Mouse (Mus musculus) monocyte, adult 2 months (primary cell): Measurements from ENCODE around the gene Ahsa1.
"Not testable (repeated sequence)": the region's sequence is repeated elsewhere in the genome, so short reads cannot be mapped to it uniquely, and the experiment has no call there.

ENCODE experiments used
- DNase-seq, 2 experiments: peaks; one replicate each; pipeline ENCODE4 v3.0.0; 2022; ENCODE audit warnings: low spot score in 2 of 2, low read depth in 1 of 2

Gene Ahsa1

DNA sequence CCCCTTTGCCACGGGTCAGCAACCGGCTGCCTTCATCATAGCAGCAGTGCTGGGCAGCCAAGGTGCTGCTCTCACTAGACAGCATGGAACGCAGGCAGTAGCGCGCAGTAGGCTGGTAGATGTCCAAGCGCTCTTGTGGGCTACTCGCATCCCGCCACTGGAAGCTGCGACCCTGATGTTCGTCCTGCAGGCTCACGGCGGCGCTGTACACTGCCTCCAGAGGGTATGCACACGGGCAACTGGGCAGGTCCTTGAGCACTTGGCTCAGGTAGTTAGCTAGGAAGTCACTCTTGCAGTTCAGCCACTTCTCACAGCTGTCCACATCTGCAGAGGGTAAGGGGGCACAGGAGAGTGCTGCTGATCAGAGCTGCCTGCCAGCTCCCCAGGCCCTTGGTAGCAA is 13.6 kb downstream of the Ahsa1 start:
- no peak for DNase-seq

DNA sequence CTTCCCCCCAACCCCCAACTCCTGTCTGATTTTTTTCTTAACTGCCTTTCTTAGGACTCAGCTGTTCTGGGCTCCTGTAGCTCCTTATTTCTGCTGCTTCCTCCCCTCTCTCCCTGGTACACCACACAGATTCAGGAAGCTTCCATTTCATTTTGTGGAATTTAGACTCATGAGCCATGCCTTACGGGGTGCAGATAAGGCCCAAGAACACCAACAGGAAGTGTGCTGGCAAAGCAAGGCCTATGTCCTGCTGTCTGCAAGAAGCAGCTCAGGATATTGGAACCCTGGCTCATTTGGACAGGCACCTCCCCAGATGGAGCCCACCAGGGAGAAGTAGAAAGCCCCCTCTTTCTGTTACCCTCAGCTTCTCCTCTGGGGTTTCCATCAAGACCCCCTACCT is 15.5 kb downstream of the Ahsa1 start:
- DNase-seq: no peak

DNA sequence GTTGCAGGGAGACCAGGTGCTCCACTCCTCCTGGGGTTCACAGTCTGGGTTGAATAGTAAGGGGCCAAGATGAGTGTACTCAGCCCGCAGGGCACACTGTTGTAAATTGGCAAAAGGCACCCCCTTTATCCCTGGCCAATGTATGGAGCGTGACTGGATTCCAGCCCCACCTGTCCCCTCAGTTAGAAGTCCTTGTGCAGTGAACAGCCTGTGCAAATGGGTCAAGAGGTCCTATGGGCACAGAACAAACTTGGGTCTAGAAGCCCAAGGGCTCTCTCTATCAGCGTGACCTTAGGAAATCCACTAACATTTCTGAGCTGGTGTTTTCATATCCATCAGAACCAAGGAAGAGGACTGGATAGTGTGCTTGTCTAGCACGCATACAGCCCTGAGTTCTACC is 16.5 kb downstream of the Ahsa1 start:
- DNase-seq: no peak

DNA sequence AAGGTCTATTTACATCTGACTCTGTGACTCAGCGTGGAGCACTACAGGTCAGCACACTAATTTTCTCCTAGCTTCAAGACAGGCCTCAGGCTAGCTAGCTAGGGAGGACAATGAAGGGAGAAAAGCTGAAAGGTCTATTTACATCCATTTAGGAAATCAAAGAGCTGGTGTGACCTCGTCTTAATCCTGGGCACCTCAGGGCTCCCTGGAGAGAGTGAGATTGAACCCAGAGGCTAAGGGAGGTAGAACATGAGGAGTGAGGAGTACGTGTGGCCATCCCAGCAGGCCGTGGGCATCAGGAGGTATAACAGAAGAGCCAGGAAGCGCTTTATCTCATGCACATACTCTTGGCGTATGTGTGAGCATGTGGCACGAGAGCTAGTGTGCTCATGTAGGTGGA is 17.4 kb downstream of the Ahsa1 start:
- no peak for DNase-seq

DNA sequence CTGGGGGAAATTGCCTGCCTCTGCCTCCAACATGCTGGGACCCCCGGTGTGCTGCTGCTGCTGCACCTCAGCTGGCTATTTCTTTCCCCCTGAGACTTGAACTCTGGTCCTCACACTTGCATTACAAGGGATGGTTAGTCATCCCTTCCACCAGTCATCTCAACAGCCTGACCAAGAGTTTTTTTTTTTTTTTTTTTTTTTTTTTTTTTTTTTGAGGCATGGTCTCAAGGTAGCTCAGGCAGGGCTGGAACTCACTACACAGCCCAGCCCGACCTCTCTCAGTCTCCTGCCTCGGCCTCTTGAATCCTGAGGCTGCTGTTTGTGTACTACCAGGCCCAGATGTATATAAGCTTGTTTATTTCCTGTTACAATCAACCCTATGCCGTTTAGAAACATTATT is 18.0 kb downstream of the Ahsa1 start:
- no peak for DNase-seq

DNA sequence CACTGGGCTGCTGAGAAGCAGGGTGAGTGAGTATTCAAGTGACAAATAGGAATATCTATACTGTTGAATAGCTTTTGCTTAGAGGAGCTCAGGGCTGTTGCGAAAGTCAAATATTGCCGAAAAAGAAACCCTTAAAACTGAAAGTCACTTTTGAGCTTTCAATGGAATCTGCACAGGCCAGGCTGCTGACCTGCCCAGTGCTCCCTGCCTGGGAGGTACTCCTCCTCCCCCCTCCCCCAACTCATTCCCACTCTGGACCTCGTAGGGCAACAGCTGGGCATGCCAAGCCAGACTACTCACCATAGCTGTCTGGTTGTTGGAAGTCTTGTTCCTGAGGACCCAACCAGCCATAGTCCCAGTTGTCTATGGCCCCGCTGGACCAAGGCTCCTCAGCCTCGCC is 18.4 kb downstream of the Ahsa1 start:
- DNase-seq: no peak

DNA sequence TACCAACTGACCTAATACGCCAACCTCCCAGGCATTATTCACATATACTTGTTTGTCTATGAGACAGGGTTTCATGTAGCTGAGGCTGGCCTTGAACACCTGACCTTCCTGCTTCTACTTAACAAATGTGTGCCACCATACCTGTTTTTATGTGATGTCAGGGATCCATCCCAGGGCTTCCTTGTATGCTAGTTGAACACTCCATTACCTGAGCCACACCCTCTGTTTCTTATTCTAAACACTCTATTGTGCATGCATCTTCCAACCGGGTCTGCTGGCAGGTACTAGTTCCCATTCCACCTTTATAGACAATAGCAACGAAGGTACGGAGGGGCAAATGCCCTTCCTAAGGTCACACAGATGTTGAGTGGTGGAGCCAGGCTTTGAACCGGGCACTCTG is 22.8 kb downstream of the Ahsa1 start:
- DNase-seq: no peak

DNA sequence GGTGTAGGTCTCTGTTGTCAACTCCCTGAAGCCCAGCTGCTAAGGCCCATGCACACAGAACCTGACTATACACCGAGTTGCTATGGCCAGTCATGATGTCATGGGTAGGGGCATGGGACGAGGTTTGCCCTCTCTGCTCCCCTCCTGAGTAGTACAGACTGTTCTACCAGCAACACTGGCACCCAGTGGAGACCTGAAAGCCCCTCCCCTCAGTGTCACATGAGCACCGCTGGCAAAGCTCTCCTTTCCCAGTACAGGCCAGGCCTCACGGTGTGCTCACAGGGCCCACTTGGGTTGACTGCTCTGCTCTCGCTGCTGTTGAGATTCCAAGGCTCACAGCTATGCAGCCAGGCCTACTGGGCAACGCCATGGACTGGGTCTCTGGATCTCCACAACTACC is 27.7 kb downstream of the Ahsa1 start:
- no peak for DNase-seq

DNA sequence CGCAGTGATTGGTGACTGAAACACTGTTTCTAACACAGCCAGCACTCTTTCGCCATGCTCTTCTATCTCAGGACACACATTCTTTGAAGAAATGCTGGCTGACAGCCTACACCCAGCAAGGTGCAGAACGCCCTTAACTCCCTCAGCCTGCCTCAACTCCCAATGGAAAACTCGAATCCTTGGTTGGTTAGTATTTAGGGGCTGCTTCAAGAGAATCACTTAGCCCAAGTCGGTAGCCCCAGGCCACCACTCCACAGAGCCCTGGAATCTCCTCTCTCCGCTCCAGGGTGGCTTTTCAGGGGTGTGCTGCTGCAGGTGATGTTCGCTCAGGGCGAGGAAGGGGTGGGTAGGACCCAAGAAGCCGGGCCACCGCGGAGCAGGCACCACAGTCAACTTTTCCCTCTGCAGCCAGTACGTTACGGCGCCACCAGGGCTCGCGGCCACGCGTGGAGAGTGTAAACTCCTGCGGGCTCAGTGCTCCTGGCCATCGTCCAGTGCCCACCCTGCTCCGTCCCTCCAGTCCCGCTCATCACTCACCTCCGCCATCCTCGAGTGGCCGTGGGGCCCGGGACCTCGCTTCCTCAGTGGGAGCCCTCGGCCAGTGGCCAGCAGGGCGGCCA is 32.9 kb downstream of the Ahsa1 start:
- no peak for DNase-seq

DNA sequence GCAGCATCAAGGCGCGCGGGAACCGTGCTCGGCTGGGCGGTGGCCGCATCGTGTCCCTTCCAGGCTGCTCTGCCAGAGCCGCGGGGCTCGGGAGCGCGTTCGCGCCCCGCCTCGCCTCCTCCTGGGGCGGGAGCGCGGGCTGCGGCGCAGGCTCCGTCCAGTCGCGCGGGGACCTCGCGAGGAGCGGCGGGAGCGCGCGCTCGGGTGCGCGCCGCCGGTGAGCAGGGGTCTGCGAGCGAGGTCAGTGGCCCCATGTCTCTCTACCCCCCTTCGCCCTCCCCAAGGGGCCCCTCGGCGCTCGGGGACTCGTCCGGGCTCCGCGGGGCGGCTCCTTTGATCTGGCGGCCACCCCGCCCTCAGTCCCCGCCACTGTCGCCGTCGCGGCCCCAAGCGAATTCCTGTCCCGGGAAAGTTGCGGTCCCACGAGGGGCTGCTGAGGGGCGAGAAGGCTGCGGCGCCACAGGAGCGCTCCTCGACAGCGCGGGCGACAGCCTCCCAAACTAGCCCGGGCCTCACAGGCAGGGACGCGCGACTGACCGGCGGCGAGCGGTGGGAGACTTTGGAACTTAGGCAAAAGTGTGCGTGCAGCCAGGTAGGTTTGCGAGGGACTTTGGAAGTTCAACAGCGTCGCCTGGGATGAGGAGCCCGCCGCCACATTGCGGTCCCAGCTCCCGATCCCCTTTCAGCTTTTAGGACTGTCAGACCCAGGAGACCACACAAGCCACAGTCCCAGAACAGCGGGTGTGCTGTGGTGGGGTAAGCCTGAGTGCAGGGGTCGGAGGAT is 33.6 kb downstream of the Ahsa1 start, which contains the start of gene Ism2:
Gene Ism2, minus strand, starts transcription at position 49 of the 784 bp plus-strand sequence.
- no peak for DNase-seq

DNA sequence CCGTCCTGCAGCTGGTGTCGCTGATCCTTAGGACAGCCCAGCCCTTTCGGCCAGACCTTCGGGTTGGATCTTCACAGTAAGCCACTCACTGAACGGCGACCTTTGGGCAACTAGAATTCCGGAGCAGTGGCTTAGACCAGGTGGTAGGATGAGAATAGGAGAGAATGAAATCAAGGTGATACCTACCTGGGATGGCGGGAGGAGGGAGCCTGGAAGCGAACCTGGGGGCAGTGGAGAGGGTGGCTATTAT is 34.1 kb downstream of the Ahsa1 start:
- no peak for DNase-seq

DNA sequence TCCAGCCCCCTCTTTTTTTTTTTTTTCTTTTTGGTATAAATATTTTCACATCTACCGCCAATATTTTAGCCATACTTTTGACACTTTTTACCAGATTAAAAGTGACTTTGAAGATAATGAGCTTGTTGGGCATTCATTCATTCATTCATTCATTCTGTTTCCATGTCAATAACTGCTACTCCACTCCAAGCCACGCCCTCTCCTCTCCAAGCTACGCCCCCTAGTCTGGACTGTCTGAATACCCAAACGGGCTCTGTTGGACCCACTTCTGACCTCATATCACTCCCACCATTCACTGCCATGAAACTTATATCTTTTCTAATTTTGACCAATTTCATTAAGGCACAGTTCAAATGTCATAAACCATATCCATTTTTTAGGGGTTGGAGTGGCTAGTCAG is 34.9 kb downstream of the Ahsa1 start:
- DNase-seq: no peak

DNA sequence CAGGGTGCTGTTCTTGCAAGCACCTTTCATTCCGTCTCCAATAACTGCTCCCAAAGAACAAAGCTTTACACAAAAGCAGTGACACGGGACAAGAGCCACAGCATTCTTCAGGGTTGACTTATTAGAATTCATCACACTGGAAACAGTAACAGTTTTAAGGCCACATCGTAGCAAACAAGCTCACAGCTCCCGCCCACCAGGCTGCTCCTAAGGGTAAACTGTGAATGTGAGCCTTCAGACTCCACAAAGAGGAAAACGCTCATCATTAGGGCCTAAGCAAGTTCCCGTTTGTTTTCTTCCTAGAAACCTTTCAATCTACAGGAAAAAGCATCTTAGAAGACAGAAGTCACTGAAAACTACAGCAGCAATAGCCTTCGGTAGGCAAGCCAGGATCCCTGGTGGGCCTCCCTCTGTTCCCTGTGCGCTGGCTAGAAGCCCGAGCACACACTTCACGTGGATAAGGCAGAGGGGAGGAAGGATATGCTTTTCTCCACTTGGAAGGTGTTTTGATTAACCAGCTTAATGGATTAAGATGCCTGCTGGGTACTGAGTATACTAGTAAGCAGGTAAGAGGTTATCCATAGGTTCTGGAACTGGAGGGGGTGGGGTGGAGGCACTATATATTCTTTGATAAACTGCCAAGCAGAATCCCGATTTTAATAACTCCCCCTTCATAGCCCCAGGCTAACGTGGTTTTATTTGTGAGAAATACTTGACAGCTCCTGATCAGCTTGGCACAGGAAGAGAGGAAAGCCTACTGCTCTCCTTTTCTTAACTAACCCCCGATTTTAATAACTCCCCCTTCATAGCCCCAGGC is 39.7 kb downstream of the Ahsa1 start:
- DNase-seq: no peak

DNA sequence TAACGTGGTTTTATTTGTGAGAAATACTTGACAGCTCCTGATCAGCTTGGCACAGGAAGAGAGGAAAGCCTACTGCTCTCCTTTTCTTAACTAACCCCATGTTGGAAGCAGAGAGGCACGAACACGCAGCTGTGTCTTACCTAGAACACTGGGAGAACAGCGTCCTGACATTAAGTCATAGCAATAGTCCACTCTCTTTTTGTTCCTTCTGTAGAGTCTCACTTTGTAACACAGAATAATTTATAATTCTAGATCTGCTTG is 40.2 kb downstream of the Ahsa1 start:
- DNase-seq: not testable (repeated sequence)

DNA sequence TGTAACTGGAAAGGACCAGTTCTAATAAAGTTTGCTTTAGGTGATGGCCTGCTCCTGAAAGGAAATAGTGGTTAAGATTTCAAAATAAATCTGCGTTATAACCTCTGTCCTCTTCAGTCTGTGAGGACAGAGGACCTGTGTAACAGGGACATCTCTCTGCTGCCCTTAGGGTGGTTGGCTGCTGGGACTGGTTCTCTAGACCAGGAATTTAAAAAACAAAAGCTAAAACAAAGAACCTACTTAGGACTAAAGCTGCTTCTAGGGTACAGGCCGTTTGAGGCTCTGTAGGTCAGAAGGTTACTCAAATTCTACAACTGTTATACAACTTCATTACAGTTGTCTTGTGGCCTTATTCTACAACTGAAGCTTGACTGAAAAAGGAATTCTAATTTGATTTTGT is 46.8 kb downstream of the Ahsa1 start:
- DNase-seq: no peak

DNA sequence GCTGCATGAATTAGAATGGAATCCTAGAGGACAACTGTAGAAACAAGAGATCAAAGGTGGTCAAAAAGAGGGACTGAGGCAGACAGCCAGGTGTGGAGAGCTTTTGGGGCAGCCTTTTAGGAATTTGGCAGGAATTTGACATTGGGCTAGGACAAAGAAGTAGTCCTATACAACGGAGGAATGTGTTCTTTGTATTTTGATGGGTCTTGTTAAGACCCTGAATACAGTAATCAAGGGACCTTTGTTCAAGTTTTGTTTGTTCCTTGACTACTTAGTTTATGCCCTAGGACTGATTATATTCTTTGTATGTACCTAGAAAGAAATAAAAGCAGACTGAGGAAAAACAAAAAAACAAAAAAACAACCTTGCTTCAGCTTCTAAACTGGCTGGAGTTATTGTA is 51.7 kb downstream of the Ahsa1 start:
- no peak for DNase-seq

DNA sequence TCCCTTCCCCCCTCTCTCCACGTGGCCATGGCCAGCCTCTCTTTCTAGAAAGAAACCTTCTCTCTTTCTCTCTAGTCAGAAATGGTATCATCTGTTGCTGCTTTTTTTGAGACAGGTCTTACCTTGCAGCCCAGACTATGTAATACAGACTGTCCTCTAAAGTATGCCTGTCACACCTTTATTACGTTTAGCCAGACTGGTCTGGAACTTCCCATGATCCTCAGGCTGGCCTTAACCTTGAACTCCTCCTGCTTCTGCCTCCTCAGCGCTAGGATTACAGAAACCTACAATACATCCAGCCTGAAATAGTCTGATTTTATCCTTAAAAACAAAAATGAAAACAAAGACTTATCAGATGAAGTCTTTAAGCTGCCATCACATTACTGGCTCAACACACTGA is 53.0 kb downstream of the Ahsa1 start:
- DNase-seq: no peak
